Mouse (Mus musculus): ENCODE measurements around the gene Olfr633.

Gene Olfr633

DNA sequence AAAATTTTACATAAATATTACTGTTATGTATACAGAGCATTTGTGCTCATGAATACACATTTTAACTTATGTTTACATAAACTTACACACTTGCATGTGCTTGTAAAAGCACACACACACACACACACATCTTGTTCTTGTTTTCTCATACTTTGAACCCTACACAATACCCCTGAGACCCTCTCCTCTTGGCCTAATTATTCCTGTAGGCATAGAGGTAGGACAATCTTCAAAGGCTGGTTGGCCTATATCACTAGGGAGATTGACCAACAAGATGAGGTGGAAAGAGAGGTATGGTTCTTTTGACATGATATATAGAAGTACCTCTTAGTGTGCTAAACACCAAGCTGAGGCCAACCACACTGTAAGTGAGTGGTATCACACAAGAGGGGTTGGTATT, at the start of gene Olfr633:
Gene Olfr633, plus strand, starts transcription at position 301 of the 400 bp plus-strand sequence.
- DNase-seq (ENCODE audit: low read depth, low spot score), result no peak

GRCm38 (mm10) chr7:103903187-103903586, 41.0 kb upstream of the Olfr633 start, which contains the start of gene Olfr65:
Gene Olfr65, plus strand, starts transcription at chr7:103903487.
- no peak for DNase-seq (ENCODE audit: low read depth, low spot score)

GRCm38 (mm10) chr7:103910047-103910446, 34.2 kb upstream of the Olfr633 start:
- DNase-seq (ENCODE audit: low read depth, low spot score), result no peak

DNA sequence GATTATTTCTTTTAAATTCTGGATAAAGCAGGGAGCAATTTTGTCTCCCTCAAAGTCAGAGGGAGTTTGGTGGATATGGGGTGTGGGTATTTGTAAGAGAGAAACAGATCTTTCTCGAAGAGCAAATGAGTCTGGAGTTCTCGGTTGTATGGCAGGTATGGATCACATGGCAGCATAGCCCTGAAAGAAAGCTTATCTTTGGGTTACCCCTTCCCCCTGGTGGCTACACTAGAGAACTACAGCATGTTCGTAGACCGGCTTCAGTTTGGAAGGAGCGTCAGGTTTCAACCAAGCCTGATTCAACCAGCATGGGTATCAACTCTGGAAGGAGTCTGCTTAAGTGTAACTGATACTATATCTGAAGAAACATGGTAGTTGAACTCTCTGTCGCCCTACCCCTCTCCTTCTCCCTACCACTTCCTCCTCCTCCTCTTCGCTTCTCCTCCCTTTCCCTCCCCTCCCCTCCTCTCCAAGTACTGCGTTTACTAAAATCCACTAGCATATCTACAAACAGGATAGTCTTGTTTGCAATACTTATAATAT, 31.2 kb upstream of the Olfr633 start:
- DNase-seq (ENCODE audit: low read depth, low spot score), result peak; percentile 37

DNA sequence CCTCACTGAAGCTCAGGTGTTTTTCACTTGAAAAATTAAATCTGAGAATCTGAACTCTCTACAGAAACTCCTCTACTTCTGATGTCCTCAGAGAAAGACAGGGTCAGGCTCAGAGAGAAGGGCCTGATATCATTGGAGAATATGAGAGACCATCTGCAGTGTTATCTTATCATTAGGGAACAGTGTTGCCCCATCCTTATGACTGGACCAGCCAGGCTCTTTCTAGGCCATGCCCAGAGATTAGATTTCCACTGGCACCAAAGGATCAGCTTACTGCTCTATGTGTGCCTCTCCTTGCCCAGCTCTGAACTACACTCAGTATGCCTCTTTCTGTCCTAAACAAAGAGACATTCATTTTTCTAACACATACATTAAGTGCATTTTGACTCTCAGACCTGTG, 28.9 kb upstream of the Olfr633 start:
- no peak for DNase-seq (ENCODE audit: low read depth, low spot score)

- no peak for DNase-seq (ENCODE audit: low read depth, low spot score)
Observed at GRCm38 (mm10) chr7:103928525-103928924, 15.7 kb upstream of the Olfr633 start, which contains the start of gene Olfr631. Gene Olfr631, plus strand, starts transcription at chr7:103928825.

DNA sequence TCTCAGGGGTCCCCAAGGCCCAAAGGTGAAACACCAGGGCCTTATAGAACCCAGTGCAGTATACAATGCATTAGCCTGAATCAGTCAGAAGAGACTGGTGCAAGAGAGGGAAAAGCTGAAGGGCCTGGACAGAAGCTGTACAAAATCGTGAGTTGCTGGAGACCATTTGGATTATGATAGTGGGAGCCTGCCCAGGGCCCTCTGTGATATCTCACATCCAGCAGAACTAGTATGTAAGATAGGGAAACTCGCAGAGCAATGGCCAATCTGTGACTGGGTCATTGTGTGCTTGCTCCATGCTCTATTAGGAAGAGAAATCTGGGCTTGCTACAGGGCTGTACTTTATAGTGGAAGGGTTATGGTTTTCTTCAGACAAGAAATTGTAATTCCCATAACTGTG, 10.0 kb upstream of the Olfr633 start, which contains the start of gene Olfr632:
Gene Olfr632, plus strand, starts transcription at position 84 of the 400 bp plus-strand sequence.
- DNase-seq (ENCODE audit: low read depth, low spot score), result no peak

DNA sequence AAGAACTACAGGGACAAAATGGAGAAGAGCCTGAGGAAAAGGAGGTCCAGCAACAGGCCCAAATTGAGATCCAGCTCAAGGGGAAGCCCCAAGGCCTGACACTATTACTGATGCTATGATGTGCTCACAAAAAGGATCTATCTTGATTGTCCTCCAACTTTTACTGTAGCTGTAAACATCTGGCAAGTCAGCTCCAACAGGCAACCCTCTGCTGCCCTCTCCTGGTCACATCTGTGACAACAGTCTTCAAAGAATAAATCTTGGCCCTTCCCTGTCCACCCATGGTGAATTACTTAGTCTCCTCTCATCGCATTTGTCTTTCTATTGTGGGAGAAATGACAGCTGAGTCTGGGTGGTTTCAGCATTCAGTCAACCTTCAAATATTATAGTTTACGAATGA, 1.5 kb upstream of the Olfr633 start:
- DNase-seq (ENCODE audit: low read depth, low spot score), result peak; percentile 74

- peak; percentile 19 for DNase-seq (ENCODE audit: low read depth, low spot score)
Observed at GRCm38 (mm10) chr7:103966873-103967272, 22.6 kb downstream of the Olfr633 start.

GRCm38 (mm10) chr7:103970852-103971251, 26.6 kb downstream of the Olfr633 start, which contains the start of gene Olfr635:
Gene Olfr635, plus strand, starts transcription at chr7:103971152.
- no peak for DNase-seq (ENCODE audit: low read depth, low spot score)

DNA sequence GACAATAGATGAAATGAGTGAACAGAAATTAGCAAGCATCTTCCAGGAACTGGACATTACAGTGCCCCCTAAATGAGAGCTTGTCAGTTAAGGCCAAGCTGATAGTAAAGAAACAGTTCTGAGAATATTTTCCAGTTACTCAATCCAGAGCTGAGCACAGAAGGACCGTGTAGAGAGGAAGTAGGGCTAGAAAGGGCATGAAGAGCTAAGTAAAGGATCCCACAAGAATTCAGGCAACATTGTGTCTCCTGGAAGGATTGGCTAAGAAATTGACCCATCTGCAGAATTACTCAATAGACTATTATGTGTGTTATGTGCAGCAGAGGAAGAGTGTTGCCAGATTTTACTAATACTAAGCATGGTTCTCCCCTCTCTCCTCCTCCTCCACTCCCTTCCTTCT, 27.5 kb downstream of the Olfr633 start:
- no peak for DNase-seq (ENCODE audit: low read depth, low spot score)

DNA sequence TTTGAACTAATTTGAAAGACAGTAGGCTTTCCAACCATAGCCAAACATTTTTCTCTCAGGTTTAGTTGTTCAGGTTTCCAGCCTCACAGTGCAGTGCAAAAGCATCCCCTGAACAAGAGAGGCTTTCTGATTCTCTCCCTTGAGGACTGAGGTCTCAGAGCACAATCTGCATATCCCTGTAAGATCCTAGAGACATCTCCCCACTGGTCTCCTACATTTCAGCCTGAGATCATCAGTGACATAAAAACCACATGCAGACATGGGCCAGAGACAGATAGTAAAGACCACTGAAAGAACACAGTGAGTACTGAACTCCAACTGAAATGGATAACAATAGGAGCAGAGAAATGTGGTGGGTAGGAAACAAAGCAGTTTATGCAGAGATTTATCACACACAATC, 54.2 kb downstream of the Olfr633 start, which contains the start of gene Olfr638:
Gene Olfr638, plus strand, starts transcription at position 301 of the 400 bp plus-strand sequence.
- no peak for DNase-seq (ENCODE audit: low read depth, low spot score)

Measured in ZHBTc4 (cell line).